Mouse (Mus musculus) kidney, adult 2 months (tissue): ENCODE results near the gene Szrd1. TPM values are rescaled to one million over a fixed set of nuclear protein-coding genes. Genes with fewer than 3 reads are reported as not detected.

Experiments used
- DNase-seq: peaks from one replicate; pipeline ENCODE4 v3.0.0; 2021
- H3K27ac ChIP-seq: fragments of 200-500 bp; 2 replicates; pipeline ENCODE4 v1.5.1; 2012; ENCODE audit warnings: low read depth, low read length, control low read depth, inconsistent platforms; ENCODE audit not compliant: insufficient read depth
- H3K27me3 ChIP-seq: fragments of 200-500 bp; replicated peaks from 2 replicates; pipeline ENCODE4 v1.6.1; 2012; ENCODE audit warnings: mild to moderate bottlenecking, moderate library complexity, low read length, inconsistent platforms; ENCODE audit not compliant: control insufficient read depth, insufficient read depth
- H3K36me3 ChIP-seq: fragments of 200-500 bp; 2 replicates; pipeline ENCODE4 v1.6.1; 2012; ENCODE audit warnings: mild to moderate bottlenecking, moderate library complexity, low read length, inconsistent platforms; ENCODE audit not compliant: control insufficient read depth, insufficient read depth
- H3K4me1 ChIP-seq: fragments of 200-500 bp; 2 replicates; pipeline ENCODE4 v1.6.1; 2011; ENCODE audit warnings: low read length; ENCODE audit not compliant: control insufficient read depth, insufficient read depth
- H3K4me3 ChIP-seq: fragments of 200-500 bp; 2 replicates; pipeline ENCODE4 v1.5.1; 2011; ENCODE audit warnings: mild to moderate bottlenecking, low read depth, low read length, control low read depth; ENCODE audit not compliant: insufficient read depth
- CTCF ChIP-seq: fragments of 200-500 bp; conservative IDR thresholded peaks from 2 replicates; pipeline ENCODE4 v1.5.1; 2011; ENCODE audit warnings: low read depth, mild to moderate bottlenecking, control low read depth, low read length, moderate library complexity, mixed read lengths; ENCODE audit not compliant: insufficient read depth, insufficient read length
- POLR2A ChIP-seq: fragments of 200-500 bp; IDR thresholded peaks from one replicate; pipeline ENCODE4 v1.6.1; 2011; ENCODE audit warnings: low read depth, low read length, control low read depth
- WGBS: fragments of 180-500 bp; shearing (Covaris S2); methylation state at CpG from one replicate; pipeline ENCODE4 v1.1.7; 2018; 5-methylcytosine and 5-hydroxymethylcytosine counted together
- polyA plus RNA-seq: library from polyadenylated mRNA; depleted of rRNA; stranded (reverse); fragments of >200 nt; gene quantifications from 2 replicates; pipeline ENCODE4 v1.2.3, GENCODE M21; 2012

The Szrd1 gene
- polyA plus RNA-seq, 1 experiment = 59.3 TPM

DNA sequence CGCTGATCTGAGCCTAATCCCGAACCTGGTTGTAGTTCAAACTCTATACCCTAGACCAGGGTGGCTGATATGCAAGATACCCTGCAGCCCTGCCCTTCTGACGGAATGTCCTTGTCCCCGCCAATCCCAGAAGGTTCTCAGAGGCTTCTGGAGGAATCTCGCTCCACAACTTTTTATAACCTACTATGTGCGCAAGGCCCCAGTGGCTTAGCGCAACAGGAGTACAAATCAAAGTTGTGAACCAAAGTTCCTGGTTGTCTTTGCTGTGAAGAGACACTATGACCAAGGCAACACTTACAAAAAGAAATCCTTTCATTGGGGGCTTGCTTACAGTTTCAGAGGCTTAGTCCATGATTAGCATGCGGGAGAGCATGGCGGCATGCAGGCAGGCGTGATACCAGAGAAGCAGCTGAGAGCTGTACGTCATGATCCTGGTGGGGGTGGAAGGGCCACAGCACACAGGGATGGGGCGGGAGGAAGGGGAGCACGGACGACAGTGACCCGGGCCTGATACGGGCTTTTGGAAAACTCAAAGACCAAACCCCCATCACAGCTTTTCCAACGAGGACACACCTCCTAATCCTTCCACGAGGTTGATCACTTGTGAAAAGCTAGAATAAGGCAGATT is 61.0 kb downstream of the Szrd1 start:
- DNase-seq = no peak
- no peaks in the 10 kb centered on the region for H3K36me3 ChIP-seq
- no peaks in the 10 kb centered on the region for H3K27me3 ChIP-seq
- H3K4me3 ChIP-seq = no peak overlapping the region
- H3K27ac ChIP-seq = no peak overlapping the region
- TF ChIP-seq CTCF (no peak), POLR2A (no peak)
- 72% methylated on average over 18 of the region's 18 CpGs for WGBS
- H3K4me1 ChIP-seq = peaks cover 8% of the 10 kb centered on the region; the same call in 1 of the 2 replicates

DNA sequence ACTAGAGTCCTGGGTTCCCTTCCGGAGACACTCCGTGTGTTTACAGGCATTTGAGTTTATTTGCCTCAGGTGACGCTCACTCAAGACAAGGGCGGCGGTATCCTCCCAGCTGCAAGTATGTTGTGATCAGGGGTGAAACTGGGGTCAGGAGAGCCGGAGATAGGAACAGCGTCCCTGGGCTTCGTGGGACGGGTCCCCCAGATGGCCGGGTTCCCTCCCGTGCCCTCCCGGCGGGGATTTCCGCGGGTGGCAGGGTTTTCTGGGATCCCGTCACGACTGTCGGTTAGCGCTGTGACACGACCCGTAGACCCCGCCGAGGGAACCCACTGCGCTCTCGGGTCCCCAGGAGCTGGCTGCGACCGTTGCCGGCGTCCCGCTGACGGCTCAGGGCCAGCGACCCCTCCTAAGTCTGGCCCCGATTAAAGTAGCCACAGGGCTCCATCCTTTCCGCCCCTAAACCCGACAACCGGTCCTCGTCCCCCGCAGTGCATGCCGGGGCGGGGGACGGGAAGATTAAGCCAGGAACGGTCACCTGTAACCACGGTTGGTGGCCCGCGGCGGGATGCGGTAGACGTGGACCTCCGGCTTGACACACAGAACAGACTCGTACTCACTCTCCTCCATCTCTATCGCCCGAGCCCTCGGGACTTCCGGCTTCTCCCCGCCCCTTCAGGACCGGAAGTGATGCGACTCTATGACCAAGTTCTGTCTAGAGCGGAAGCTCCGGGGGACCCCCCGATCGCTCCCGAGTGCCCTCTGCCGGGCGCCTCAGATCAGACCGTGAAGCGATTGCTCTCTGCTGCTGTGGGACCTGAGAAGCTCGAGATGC is 61.7 kb downstream of the Szrd1 start, which contains the start of gene Necap2:
TSS of gene Necap2 (minus strand) at position 677 of the 829 bp plus-strand sequence.
- DNase-seq = peak; percentile 97
- TF ChIP-seq POLR2A = peak; percentile 89
- TF ChIP-seq CTCF = peak; percentile 65
- H3K27me3 ChIP-seq = no peaks in the 10 kb centered on the region
- under 1% methylated on average over 67 of the region's 67 CpGs for WGBS
- no peaks in the 10 kb centered on the region for H3K36me3 ChIP-seq
- H3K4me1 ChIP-seq = peaks cover 8% of the 10 kb centered on the region; the same call in 1 of the 2 replicates
- peak within 1 kb of the TSS; percentile 81 for H3K4me3 ChIP-seq
- H3K27ac ChIP-seq = no peak within 1 kb of the TSS; the same call in 1 of the 2 replicates

DNA sequence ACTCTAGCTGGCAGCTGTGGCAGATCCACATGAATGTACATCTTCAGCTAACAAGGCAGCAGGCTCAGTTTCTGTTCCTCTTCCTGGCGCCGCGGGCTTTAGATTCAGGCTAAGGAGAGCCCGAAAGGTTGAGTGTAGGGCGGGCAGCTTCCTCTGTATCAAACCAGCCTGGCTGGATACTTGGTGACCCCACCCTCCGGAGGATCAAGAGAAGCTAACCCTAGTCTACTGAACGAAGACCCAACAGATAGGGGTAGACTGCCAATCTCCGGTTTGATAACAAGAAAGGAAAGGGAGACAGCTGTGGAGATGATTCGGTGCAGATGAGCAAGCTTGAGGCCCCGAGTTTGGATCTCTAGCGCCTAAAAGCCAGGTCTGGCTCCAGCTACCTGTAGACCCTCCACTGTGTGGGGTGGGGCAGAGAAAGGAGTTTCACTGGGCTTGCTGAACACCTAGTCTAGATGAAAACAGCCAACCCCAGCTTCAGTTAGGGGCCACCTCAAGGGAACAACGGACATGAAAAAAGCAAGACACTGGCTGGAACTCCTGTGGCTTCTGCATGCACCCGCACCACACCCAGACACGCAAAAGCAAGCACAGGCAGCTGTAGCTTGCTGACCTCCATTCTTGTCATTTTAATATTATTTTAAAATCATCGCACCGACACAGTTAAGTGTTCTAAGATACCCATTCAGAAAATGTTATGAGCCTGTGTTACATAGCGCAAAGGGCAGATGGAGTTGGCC is 62.6 kb downstream of the Szrd1 start:
- no peak overlapping the region for H3K27ac ChIP-seq
- TF ChIP-seq CTCF = no peak
- TF ChIP-seq POLR2A = no peak
- 65% methylated on average over 17 of the region's 17 CpGs for WGBS
- peaks cover 8% of the 10 kb centered on the region; the same call in 1 of the 2 replicates for H3K4me1 ChIP-seq
- DNase-seq = no peak
- no peaks in the 10 kb centered on the region for H3K27me3 ChIP-seq
- H3K4me3 ChIP-seq = peak overlapping the region; percentile 81
- no peaks in the 10 kb centered on the region; the same call in 1 of the 2 replicates for H3K36me3 ChIP-seq

DNA sequence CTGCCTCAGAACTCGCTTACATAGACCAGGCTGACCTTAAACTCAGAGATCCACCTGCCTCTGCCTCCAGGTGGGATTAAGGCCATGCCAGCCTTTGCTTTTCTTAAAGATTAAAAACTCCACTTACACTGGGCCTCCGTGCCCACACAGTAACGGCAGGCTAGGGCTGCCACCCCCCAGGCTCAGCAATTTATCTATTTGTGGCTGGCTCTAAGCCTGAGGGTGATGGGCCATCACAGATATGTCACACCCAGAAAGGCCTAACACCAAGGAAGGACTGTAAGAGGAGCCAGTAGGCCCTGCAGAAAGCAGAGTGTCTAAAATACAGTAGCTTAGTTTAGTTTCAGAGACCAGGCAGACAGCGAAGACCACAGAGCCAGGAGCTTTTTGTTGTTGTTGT is 65.5 kb downstream of the Szrd1 start:
- Histone ChIP-seq H3K4me3 (no peak overlapping the region), H3K27me3 (no peaks in the 10 kb centered on the region), H3K4me1 (peaks cover 8% of the 10 kb centered on the region; the same call in 1 of the 2 replicates), H3K27ac (no peak overlapping the region), H3K36me3 (no peaks in the 10 kb centered on the region; the same call in 1 of the 2 replicates)
- 91% methylated on average over 4 of the region's 4 CpGs for WGBS
- TF ChIP-seq POLR2A = no peak
- TF ChIP-seq CTCF = no peak
- DNase-seq = no peak

DNA sequence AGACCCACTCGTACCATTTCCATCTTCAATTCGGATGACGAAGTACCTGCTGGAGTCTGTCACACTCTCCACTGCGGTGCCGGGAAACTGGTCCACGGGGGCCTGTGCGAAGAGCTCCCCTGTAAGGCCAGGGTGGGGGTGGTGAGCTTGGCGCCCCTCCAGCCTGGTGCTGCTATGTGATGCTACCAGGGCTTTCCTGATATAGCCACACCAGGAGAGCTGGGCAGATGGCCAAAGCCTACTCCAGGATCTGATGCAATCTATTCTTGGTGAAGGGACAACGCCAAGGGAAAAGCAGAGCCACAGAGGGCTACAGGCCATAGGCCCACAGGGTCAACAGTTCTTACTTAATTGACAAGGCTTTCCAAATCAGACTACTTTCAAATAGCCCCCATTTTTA is 65.9 kb downstream of the Szrd1 start:
- Histone ChIP-seq H3K4me3 (no peak overlapping the region), H3K4me1 (peaks cover 8% of the 10 kb centered on the region; the same call in 1 of the 2 replicates), H3K27me3 (no peaks in the 10 kb centered on the region), H3K27ac (no peak overlapping the region), H3K36me3 (no peaks in the 10 kb centered on the region; the same call in 1 of the 2 replicates)
- 69% methylated on average over 9 of the region's 9 CpGs for WGBS
- TF ChIP-seq CTCF (no peak), POLR2A (no peak)
- DNase-seq = no peak

DNA sequence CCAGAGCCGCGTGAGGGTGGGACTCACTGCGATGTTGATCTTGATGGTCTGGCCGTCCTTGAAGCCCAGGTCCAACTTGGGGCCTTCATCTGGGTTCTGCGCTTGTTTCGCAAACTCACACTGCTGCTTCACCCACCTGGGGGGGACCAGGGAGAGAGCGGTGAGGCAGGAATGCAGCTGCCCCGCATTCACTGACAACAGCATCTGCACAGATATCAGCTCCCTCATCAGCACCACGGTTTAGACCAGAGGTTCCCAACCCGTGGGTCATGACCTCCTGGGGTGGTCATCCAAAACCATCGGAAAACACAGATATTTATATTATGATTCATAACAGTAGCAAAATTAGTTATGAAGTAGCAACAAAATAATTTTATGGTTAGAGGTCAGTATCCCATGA is 67.1 kb downstream of the Szrd1 start:
- no peak for DNase-seq
- no peaks in the 10 kb centered on the region for H3K27me3 ChIP-seq
- 88% methylated on average over 11 of the region's 11 CpGs for WGBS
- H3K4me1 ChIP-seq = peaks cover 14% of the 10 kb centered on the region
- H3K4me3 ChIP-seq = no peak overlapping the region
- no peak overlapping the region for H3K27ac ChIP-seq
- no peaks in the 10 kb centered on the region; the same call in none of the 2 replicates for H3K36me3 ChIP-seq
- no peak for TF ChIP-seq POLR2A
- TF ChIP-seq CTCF = no peak
